Mouse (Mus musculus) cortical plate, adult 2 months (tissue): Measurements from ENCODE around the gene Krt80.

Experiments
- CTCF ChIP-seq: fragments of 200-500 bp; IDR thresholded peaks from 2 replicates; pipeline ENCODE4 v1.5.1; 2011; ENCODE audit warnings: mild to moderate bottlenecking, control low read depth, low read length; ENCODE audit not compliant: insufficient read depth; ENCODE audit errors: extremely low read depth
- POLR2A ChIP-seq: fragments of 200-500 bp; IDR thresholded peaks from 2 replicates; pipeline ENCODE4 v1.6.1; 2011; ENCODE audit warnings: mild to moderate bottlenecking, low read length, control low read depth; ENCODE audit not compliant: insufficient read depth; ENCODE audit errors: extremely low read depth

- TF ChIP-seq CTCF (no peak), POLR2A (no peak)
Measured at GRCm38 (mm10) chr15:101333648-101334047, 36.3 kb downstream of the Krt80 start.
